Mouse (Mus musculus) left cerebral cortex, adult 2 months (tissue): ENCODE results near the gene Prr14l. TPM values are rescaled to one million over a fixed set of nuclear protein-coding genes. Genes with fewer than 3 reads are reported as not detected.
"Not testable (repeated sequence)": the region's sequence is repeated elsewhere in the genome, so short reads cannot be mapped to it uniquely, and the experiment has no call there.

Source experiments
- DNase-seq, 2 experiments: peaks; one replicate each; pipeline ENCODE4 v3.0.0; 2021 to 2022; ENCODE audit warnings: low spot score in 2 of 2, mixed read lengths in 1 of 2; ENCODE audit errors: extremely low spot score in 1 of 2
- H3K27ac ChIP-seq: fragments of 200-600 bp; 2 replicates; pipeline ENCODE4 v1.8.1; 2022
- H3K4me3 ChIP-seq: fragments of 200-600 bp; 2 replicates; pipeline ENCODE4 v1.8.1; 2022
- CTCF ChIP-seq: fragments of 200-600 bp; IDR thresholded peaks from 2 replicates; pipeline ENCODE4 v1.8.1; 2022; ENCODE audit warnings: antibody characterized with exemption, mild to moderate bottlenecking, moderate library complexity
- intact Hi-C: fragments of 180-260 bp; cut with DNase I; formaldehyde crosslinking; loops from one replicate; pipeline ENCODE4 v1.15.1; 2025
- long read RNA-seq, 2 experiments: library from polyadenylated mRNA; stranded (forward); transcript quantifications; one replicate each; pipeline ENCODE4 v2.0.0; 2021; ENCODE audit warnings: borderline mapping rate in 2 of 2
- total RNA-seq, 2 experiments: library from RNA; stranded (reverse); gene quantifications; 2 replicates each; pipeline ENCODE4 v1.2.3; 2021

Prr14l gene
- 10 to 100 TPM; 38.1 to 42.0 TPM for total RNA-seq
- long read RNA-seq, experiment 1, partial matches to known transcripts = 4 of 12 reads
- long read RNA-seq, experiment 1, other reads (novel, unspliced or antisense) = 7 of 12 reads
- long read RNA-seq, experiment 2, partial matches to known transcripts = 1 of 6 reads
- long read RNA-seq, experiment 2, other reads (novel, unspliced or antisense) = 5 of 6 reads

DNA sequence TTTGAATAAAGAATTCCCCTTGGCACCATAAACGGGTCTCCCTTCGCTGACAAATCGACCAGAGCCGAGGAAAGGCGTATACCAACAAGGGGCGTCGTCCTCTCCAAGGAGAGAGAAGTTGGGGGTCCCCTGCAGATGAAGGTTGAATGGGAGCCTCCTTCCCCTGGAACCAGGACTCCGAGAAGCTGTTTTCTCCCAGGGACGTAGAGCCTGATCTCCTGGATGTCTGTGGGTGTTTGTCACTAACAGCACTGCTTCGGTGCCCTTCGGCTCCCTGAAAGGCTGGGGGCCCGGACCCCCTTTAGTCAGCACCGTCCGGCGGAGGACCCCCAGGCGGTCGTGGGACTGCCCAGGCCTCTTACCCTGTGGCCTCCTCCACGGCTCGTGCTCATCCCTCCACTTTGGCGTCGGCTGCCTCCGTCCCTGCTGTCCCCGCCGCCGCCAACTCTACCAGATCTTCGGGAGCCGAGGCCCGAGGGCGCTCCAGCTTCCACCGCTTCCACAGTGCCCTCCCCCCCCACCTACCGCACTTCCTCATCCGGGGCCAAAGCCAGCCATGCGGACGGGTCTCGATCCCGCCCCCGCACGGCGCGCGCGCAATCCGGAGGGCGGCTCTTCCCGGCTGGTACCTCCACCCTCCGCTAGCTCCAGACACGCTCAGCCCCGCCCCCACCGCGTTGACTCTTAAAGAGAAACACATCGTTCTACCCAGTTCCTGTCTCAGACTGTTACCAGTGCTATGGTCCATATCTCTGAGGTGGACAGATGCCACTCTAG lies at the start of gene Prr14l:
Gene Prr14l (minus strand): TSS at position 526 of the 777 bp plus-strand sequence.
- DNase-seq = peak; percentile 99 to 100
- intact Hi-C loops = loop anchor here (5.0 kb wide), 1 partner anchor 67 kb away; the partner anchor contains the start of gene Pisd
- H3K4me3 ChIP-seq = peak within 1 kb of the TSS; percentile 98
- peak within 1 kb of the TSS; percentile 96 for H3K27ac ChIP-seq
- no peak for TF ChIP-seq CTCF

DNA sequence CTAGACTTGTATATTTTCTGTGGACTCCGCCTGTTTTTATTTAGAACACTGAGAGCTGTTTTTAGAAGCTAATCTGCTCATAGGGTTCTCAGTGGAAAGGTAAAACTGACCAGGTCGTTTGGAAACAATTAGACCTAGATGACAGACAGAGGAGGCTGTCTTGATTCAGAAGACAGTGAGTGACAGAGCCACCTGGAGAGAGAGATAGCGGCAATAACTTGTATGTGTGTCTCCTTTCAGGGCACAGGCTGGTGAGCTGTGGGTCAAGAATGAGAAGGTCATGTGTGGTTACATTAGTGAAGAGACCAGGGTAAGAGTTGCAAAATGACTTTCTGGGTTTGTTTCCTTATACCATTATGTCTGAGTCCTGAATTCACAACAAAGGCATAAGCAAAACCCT lies 32.7 kb upstream of the Prr14l start:
- intact Hi-C loops = no loop called here

DNA sequence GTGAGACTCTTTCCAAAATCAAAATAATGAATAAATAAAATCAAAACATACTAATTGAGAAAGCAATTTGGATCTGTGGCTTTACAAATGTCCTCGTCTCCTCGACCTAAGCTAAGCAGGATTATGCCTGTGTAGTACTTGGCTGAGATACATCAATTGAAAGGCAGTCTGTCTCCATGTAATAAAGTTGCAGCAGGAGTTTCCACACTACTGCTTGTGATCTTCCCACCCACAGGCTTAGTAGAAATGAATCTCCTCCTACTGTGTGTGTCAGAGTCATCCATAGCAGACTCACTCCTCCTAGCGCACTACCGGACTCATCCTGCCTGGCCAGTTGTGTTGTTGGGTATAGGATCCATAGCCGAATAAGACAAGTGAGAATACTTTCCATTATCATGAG lies 18.3 kb upstream of the Prr14l start:
- no peak for DNase-seq
- no peak for TF ChIP-seq CTCF
- intact Hi-C loops = no loop called here
- Histone ChIP-seq H3K27ac (no peak overlapping the region), H3K4me3 (no peak overlapping the region)

More for the DNA sequence above, 32.7 kb upstream of the Prr14l start:
- no peak overlapping the region for H3K4me3 ChIP-seq
- no peak for TF ChIP-seq CTCF
- DNase-seq = no peak
- H3K27ac ChIP-seq = no peak overlapping the region

DNA sequence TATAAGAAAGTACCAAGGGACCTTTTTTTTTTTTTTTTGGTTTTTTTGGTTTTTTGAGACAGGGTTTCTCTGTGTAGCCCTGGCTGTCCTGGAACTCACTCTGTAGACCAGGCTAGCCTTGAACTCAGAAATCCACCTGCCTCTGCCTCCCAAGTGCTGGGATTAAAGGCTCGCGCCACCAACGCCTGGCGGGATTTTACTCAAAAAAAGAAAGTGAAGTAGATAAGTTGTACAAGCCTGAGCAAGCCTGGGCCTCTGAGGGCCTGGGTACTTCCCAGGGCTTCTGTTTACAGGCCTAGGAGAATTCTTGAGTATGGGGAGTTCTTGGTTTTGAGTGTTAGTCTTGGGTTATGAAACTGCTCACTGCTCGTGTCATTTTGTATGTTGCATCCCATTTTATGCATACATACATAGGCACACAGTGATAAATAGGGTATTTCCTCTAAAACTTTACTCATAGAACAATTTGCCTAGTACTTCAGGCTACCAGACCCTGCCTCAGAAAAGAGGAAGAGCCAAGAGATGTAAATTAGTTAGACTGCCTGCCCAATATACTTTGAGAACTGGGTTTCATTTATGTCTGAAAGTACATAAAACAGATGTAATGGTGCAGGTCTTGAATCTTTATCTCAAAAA lies 15.5 kb upstream of the Prr14l start:
- intact Hi-C loops = no loop called here
- Histone ChIP-seq H3K27ac (no peak overlapping the region), H3K4me3 (no peak overlapping the region)
- DNase-seq = no peak
- no peak for TF ChIP-seq CTCF

DNA sequence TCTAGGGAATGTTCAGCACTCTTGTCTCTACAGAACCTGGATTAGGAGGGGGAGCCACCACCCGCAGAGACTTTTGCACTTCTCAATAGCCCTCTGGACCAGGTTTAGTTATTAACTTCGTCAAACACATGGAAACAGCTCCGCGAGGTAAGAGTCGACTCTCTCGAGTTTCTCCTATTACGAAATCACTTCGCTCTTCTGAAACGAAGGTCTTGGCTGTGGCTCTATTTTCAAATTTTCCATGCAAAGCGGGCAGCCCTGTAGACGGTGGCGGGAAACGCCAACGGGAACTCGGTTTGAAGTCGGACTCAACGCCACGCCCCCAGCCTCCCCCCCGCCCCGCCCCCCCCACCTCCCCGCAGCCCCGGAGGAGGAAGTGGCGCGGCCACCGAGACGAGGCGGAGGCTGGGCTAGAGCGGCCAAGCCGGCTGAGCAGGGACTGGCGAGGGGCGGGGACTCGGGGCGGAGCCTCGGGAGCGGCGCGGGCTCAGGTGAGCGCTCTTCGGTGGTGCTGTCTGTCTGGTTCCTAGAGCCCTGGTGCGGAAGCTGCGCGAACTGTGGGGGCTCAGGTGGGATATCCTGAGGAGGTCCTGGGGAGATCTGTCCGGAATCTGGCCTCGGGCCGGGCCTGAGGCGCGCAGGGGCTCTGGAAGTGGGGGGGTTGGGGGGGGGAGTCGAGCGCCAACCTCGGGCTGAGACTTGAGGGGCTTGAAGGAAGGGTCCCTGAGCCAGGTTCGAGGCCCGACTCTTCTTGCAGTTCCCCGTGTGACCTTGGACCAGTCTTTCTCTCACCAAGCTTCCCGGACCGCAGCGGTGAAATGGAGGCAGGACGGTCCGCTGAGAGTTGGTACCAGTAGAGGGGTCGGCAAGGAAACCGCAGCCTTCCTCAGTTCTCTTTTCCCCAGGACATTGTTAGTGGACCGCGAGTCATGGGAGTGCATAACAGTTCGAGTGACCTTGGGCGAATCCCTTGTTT lies 9.5 kb upstream of the Prr14l start, which contains the start of gene Depdc5:
Gene Depdc5 (plus strand): TSS at position 449 of the 976 bp plus-strand sequence.
- H3K4me3 ChIP-seq = peak within 1 kb of the TSS; percentile 71

DNA sequence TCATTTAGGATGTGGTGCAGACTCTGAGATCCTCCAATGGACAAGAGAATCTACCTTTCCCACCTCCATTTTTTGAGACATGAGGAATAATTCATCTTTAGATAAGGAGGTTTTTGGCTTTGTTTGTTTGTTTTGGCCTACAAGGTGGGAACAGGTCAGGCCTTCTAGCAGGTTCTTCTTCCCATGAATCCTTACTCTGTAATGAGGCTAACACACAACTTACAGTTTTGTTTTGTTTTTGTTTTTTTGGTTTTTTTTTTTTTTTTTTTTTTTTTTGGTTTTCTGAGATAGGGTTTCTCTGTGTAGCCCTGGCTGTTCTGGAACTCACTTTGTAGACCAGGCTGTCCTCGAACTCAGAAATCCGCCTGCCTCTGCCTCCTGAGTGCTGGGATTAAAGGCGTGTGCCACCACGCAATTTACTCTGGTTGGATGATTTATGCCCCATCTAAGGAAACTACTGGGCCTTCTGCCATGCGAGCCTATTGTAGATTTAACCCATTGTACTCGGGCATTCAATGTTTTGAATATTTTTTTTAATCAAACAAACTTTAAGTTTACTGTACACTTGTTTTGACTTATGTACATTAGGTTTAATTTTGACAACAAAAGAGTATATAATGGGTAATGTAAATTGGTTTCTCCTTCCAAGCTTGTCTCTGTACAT lies 8.5 kb upstream of the Prr14l start:
- intact Hi-C loops = loop anchor here (5.0 kb wide), 2 partner anchors 150 to 170 kb away; no protein-coding TSS in a partner anchor
- TF ChIP-seq CTCF = no peak
- no peak for DNase-seq
- Histone ChIP-seq H3K27ac (no peak overlapping the region), H3K4me3 (no peak overlapping the region; the same call in none of the 2 replicates)

More for the DNA sequence above, 9.5 kb upstream of the Prr14l start, which contains the start of gene Depdc5:
- DNase-seq = peak; percentile 91
- intact Hi-C loops = loop anchor here (5.0 kb wide), 2 partner anchors 151 to 169 kb away; no protein-coding TSS in a partner anchor
- TF ChIP-seq CTCF = no peak
- peak within 1 kb of the TSS; percentile 30; the same call in 1 of the 2 replicates for H3K27ac ChIP-seq

DNA sequence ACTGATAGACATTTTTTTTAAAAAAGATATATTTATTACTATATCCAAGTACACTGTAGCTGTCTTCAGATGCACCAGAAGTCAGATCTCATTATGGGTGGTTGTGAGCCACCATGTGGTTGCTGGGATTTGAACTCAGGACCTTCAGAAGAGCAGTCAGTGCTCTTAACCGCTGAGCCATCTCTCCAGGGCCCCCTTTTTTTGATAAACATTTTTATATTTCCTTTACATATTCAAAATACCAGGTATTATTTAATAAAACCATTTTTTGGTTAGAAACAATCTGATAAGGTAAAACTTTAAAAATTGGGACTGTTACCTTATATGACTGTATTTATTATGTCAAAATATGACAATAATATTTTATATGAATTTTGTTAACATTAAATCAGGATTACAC lies 7.0 kb upstream of the Prr14l start:
- Histone ChIP-seq H3K27ac (no peak overlapping the region), H3K4me3 (no peak overlapping the region)
- intact Hi-C loops = loop anchor here (5.0 kb wide), 2 partner anchors 149 to 171 kb away; no protein-coding TSS in a partner anchor
- DNase-seq = no peak
- TF ChIP-seq CTCF = no peak

DNA sequence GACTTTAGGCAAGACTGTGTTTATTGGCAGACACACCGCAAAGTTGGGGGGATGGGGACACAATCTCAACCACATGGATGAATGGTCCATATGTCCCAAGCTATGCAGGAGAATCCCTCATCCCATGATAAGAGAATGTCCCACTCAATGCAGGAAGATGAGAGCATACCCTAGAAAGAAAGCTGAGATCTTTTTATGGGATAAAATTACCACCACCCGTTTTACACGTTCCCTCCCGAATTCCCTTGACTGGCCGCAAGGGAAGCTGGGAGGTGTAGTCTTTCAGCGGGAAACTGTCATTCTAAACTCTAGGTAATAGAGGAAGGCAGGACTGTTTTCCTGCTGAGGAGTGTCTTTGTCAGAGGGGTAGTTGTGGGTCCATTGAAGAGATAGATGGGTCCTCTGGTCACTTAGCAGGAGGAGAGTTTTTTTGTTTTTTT lies 3.7 kb upstream of the Prr14l start:
- Histone ChIP-seq H3K27ac (peak overlapping the region; percentile 75), H3K4me3 (peak overlapping the region; percentile 58)
- intact Hi-C loops = no loop called here
- peak; percentile 55 for TF ChIP-seq CTCF
- peak; percentile 32 to 40 for DNase-seq

DNA sequence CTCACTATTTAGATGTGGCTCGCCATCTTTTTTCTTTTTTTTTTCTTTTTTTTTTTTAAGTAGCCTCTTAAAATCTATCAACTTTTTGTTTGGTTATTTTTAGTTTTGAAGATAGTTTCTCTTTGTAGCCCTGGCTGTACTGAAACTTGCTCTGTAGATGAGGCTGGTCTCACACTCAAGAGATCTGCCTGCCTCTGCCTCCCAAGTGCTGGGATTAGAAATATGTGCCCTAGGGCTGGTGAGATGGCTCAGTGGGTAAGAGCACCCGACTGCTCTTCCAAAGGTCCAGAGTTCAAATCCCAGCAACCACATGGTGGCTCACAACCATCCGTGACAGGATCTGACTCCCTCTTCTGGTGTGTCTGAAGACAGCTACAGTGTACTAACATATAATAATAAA lies 1.2 kb upstream of the Prr14l start:
- H3K4me3 ChIP-seq, intact Hi-C loops, DNase-seq, H3K27ac ChIP-seq: not testable (repeated sequence)

DNA sequence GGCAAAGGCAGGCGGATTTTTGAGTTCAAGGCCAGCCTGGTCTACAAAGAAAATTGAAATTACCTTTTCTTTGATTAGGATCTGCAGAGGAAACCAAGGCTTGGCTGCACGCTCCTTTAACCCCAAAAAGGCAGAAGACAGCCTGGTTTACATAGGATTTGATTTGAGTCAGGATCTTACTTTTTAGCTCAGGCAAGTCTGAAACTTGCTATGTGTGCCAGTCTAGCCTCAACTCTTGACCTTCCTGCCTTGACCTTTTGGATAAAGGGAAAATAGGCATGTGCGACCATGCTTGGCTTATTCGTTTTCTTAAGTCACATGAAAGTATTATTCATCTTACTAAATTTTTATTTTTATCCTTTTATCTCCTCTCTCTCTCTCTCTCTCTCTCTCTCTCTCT lies 762 bp upstream of the Prr14l start:
- no peak for DNase-seq
- intact Hi-C loops = loop anchor here (5.0 kb wide), 1 partner anchor 68 kb away; the partner anchor contains the start of gene Pisd
- Histone ChIP-seq H3K4me3 (no peak overlapping the region), H3K27ac (peak overlapping the region; percentile 85)
- no peak for TF ChIP-seq CTCF
